Mouse (Mus musculus): ENCODE measurements at regions not wholly inside any gene's neighbourhood (a gene's known extent, or its start where the extent isn't known, plus 50 kb on each side); places are given as distances from the start of the nearest gene placed in this dataset.

- DNase-seq (ENCODE audit: low spot score in 2 of 2): no peak
These were observed 1428.3 kb upstream of the A1bg start for GRCm38 (mm10) chr15:62350862-62351757.

- DNase-seq (ENCODE audit: low spot score in 2 of 2): no peak
These were observed 1427.2 kb upstream of the A1bg start for GRCm38 (mm10) chr15:62349981-62350380.

- DNase-seq (ENCODE audit: low spot score in 2 of 2): no peak
These were observed 1426.1 kb upstream of the A1bg start for GRCm38 (mm10) chr15:62348956-62349355.

DNA sequence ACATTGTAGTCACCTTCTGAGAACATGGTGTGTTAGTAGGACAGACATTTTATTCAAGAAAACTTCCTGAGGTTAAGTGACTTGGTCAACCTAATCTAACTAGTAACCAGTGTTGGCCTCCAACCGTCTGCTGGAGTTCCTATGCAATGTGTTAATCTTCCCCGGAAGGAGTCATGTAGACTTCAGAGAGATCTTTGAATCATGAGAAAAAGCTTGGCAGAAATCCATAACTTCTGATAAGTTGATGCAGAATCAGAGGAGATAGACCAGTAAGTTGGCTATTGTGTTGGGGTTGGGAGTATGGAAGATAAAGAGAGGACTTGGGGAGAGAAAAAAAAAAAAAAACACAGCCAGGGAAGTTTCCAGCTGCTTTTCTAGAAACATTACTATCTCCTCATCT is 1424.9 kb upstream of the A1bg start:
- no peak for DNase-seq (ENCODE audit: low spot score in 2 of 2)

GRCm38 (mm10) chr15:62345893-62346292 is 1423.1 kb upstream of the A1bg start:
- no peak for DNase-seq (ENCODE audit: low spot score in 2 of 2)

DNA sequence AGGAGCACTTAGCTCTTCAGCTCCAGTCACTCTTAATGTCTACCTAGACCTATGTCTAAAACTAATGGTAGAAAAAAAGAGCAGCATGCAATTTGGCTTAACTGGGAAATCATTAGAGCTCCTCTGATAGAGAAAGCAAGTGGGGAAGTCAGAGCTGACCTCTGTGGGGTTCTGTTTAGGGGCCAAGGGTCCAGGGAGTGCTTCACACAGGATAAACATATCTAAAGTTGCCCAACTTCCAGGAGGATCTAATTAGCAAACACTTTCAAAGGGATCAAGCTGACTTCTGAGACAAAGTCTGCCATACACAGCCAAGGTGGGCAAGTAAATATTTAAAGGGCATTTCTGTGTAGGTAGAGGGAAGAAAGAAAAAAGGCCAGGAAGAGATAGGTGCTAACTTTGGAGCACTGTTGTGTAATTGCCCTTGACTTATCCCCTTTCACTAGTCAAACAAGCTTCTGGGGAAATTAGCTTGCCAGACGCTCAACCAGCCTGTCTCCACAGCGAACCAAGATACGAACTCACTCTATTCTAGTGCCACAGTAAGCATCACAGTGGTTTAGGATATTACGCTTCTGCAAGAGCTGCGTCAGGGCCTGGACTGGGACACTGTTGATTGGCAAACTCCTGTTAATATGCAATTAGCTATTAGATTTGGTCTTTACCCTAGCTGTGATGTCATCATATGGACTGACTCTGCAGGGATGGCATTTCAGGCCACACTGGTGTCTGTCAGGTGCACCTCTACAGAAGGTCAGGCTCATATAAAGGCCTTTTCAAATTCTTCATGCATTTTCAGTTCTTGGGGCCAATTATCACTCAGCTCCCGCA is 1413.9 kb upstream of the A1bg start:
- no peak for DNase-seq (ENCODE audit: low spot score in 2 of 2)

- no peak for DNase-seq (ENCODE audit: low spot score in 2 of 2)
These were observed 1411.6 kb upstream of the A1bg start for GRCm38 (mm10) chr15:62334256-62335009.

DNA sequence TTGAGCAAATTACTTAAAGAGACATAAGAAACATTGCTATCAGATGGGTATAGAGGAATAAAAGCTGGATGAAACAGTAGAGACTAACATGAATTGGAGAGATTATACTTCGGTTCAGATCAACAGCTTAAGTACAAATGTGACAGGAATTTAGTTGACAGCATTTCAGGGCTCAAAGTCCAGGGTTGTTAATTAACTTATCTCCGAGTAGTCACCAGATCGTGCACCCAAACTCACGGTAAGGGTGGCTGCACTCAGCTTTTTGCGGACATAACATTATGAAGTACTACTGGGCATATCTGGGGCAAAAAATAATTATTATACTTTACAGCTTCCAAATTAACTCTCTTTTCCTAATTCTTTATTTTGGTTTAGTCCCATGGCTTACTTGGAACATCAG is 1409.3 kb upstream of the A1bg start:
- DNase-seq (ENCODE audit: low spot score in 2 of 2): no peak

- DNase-seq (ENCODE audit: low spot score in 2 of 2): no peak
These were observed 1408.5 kb upstream of the A1bg start for GRCm38 (mm10) chr15:62331138-62331800.

DNA sequence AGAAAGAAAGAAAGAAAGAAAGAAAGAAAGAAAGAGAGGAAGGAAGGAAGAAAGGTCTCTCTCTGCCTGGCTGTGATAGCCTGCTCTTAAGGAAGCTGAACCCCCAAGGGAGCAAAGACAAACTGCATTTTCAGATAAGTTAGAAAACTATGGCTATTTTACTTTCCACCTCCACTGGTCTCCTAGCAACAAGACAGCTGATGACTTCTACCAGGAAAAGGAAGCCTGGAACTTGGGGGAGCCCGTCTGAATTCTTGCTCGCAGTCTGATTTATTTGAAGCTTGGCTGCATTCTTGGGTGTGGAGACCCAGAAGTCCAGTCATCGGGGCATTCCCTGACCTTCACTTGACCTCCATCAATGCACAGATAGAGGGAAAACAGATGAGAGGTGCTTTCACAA is 1406.1 kb upstream of the A1bg start:
- DNase-seq (ENCODE audit: low spot score in 2 of 2): peak; percentile 2 to 10

DNA sequence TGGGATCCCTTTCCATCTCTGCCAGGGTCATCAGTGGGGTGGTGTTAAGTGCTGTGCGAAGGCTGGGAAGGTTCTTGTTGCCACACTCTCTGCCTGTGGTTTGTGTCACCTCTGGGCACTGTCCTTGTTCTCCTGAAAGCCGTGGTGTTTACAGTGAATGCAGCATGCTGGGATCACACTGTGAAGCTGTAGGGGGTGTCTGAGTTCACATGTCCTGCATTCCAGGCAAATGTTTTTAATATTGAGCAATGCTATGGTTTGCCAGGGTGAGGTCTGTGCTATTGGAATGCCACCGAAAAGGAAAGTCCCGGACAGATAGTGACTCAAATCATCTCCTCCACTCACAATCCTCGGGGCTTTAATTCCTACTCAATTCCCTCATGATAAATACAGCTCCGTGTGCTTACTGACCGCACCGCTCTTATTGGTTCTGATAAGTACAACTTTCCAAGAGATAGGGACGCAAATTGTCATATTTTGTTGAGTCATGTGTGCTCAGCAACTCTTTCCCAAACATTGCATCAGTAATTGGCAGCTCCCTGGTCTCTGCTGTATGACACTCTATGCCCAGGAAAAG is 1405.6 kb upstream of the A1bg start:
- no peak for DNase-seq (ENCODE audit: low spot score in 2 of 2)

GRCm38 (mm10) chr15:62327481-62327880 is 1404.7 kb upstream of the A1bg start:
- no peak for DNase-seq (ENCODE audit: low spot score in 2 of 2)

GRCm38 (mm10) chr15:62326524-62326923 is 1403.7 kb upstream of the A1bg start:
- DNase-seq (ENCODE audit: low spot score in 2 of 2): no peak

DNA sequence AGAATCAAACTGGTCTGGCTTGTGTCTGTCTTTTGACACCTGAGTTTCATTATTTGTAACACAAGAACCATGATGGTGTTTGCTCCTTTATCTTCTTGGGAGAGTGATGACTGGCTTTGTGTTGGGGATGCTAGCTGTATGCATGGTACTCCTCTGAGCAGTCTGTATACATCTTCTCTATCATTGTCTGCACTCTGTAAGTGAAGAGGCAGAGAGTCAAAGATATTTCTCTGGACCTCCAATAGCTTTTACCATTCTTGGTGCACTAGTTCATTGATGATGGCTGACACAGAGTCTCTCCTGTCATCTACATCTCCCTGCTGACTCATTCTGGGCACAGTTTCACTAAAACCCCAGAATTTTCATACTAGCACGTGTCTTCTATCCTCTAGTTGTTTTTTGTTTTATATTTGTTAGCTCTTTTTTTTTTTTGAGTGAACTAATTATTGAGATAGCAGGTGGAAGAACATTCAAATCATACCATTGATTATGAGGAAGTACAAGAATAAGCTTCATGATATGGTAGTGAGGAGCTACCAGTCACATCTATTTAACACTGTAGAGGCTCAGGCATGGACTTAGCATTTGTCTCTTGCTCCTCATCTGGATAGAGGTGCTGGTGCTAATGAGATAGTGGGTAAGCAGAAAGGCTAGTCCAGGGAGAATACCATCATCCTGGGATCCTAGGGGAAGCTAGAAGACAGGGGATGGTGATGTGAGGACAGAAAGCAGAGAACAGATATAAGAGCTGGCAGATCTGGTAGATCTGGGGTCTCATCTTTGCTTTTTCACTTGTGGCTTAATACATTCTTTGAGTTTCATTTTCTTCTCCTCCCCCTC is 1402.9 kb upstream of the A1bg start:
- DNase-seq (ENCODE audit: low spot score in 2 of 2): no peak

- DNase-seq (ENCODE audit: low spot score in 2 of 2): no peak
These were observed 1398.2 kb upstream of the A1bg start for GRCm38 (mm10) chr15:62320966-62321365.

- DNase-seq (ENCODE audit: low spot score in 2 of 2): no peak
These were observed 1391.6 kb upstream of the A1bg start for GRCm38 (mm10) chr15:62314449-62314848.

GRCm38 (mm10) chr15:62302233-62302632 is 1379.4 kb upstream of the A1bg start:
- DNase-seq (ENCODE audit: low spot score in 2 of 2): no peak

- DNase-seq (ENCODE audit: low spot score in 2 of 2): no peak
These were observed 1378.8 kb upstream of the A1bg start for GRCm38 (mm10) chr15:62301567-62301966.

DNA sequence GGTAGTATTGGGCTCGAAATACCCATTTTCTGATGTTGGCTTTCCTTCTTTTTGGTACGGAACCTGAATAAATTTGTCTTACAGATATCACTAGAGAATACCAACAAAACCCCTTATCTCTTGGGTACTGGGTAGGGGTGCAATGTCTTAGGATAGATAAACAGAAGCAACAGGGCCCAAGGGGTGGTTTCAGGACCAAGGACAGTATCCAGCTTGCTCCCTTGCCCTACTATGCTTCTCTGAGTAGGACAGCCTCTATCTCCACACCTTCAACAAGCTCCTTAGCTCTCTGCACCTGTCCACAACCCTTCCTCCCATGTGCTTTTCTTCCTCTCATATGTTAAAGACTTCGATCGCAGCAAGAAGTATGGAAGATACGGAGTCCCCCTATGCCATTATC is 1374.3 kb upstream of the A1bg start:
- no peak for DNase-seq (ENCODE audit: low spot score in 2 of 2)
